Mouse (Mus musculus): ENCODE results near the gene H2afy. TPM values are rescaled to one million over a fixed set of nuclear protein-coding genes. Genes with fewer than 3 reads are reported as not detected.

H2afy gene
- polyA plus RNA-seq, 1 experiment from 2014 or later, result 98.9 TPM

- Histone ChIP-seq H3K4me2 (no peak overlapping the region), H3K27ac (no peak overlapping the region)
These were observed 7.0 kb upstream of the H2afy start for GRCm38 (mm10) chr13:56143151-56143513.

GRCm38 (mm10) chr13:56142382-56143150 lies 6.4 kb upstream of the H2afy start:
- Histone ChIP-seq H3K27ac (no peak overlapping the region), H3K4me3 (no peak overlapping the region), H3K36me3 (no peaks in the 10 kb centered on the region), H3K9ac (no peak overlapping the region), H3K9me3 (replicated peaks) (no peaks in the 10 kb centered on the region), H3K4me1 (replicated peaks) (no peaks in the 10 kb centered on the region), H3K27me3 (no peaks in the 10 kb centered on the region), H3K4me2 (no peak overlapping the region)
- no peak for ATAC-seq (replicated peaks; ENCODE audit: insufficient number of reproducible peaks, insufficient read depth, low FRiP score, low read depth)
- WGBS, result 31% methylated on average over 11 of the region's 11 CpGs

More at GRCm38 (mm10) chr13:56143151-56143513, 7.0 kb upstream of the H2afy start:
- no peak overlapping the region for H3K9ac ChIP-seq
- no peaks in the 10 kb centered on the region for H3K36me3 ChIP-seq
- H3K4me1 ChIP-seq (replicated peaks), result no peaks in the 10 kb centered on the region
- 42% methylated on average over 7 of the region's 7 CpGs for WGBS
- no peak for ATAC-seq (replicated peaks; ENCODE audit: insufficient number of reproducible peaks, insufficient read depth, low FRiP score, low read depth)
- no peaks in the 10 kb centered on the region for H3K27me3 ChIP-seq
- H3K9me3 ChIP-seq (replicated peaks), result no peaks in the 10 kb centered on the region
- H3K4me3 ChIP-seq, result no peak overlapping the region

- no peak overlapping the region for H3K27ac ChIP-seq
- H3K4me3 ChIP-seq, result no peak overlapping the region
- ATAC-seq (replicated peaks; ENCODE audit: insufficient number of reproducible peaks, insufficient read depth, low FRiP score, low read depth), result no peak
- H3K36me3 ChIP-seq, result no peaks in the 10 kb centered on the region
- no peaks in the 10 kb centered on the region for H3K27me3 ChIP-seq
- no peaks in the 10 kb centered on the region for H3K9me3 ChIP-seq (replicated peaks)
- H3K4me2 ChIP-seq, result no peak overlapping the region
- no peak overlapping the region for H3K9ac ChIP-seq
- 59% methylated on average over 6 of the region's 6 CpGs for WGBS
- peaks cover 9% of the 10 kb centered on the region for H3K4me1 ChIP-seq (replicated peaks)
These were observed 3.1 kb upstream of the H2afy start for GRCm38 (mm10) chr13:56139167-56139751.

GRCm38 (mm10) chr13:56135231-56136052 lies 719 bp downstream of the H2afy start:
- peak overlapping the region; percentile 89 for H3K27ac ChIP-seq
- peak overlapping the region; percentile 100 for H3K4me3 ChIP-seq
- H3K9ac ChIP-seq, result peak overlapping the region; percentile 99
- WGBS, result under 1% methylated on average over 88 of the region's 89 CpGs
- H3K27me3 ChIP-seq, result no peaks in the 10 kb centered on the region
- peaks cover 41% of the 10 kb centered on the region for H3K4me1 ChIP-seq (replicated peaks)
- H3K36me3 ChIP-seq, result no peaks in the 10 kb centered on the region
- H3K9me3 ChIP-seq (replicated peaks), result no peaks in the 10 kb centered on the region
- peak overlapping the region; percentile 89 for H3K4me2 ChIP-seq
- peak; percentile 90 for ATAC-seq (replicated peaks; ENCODE audit: insufficient number of reproducible peaks, insufficient read depth, low FRiP score, low read depth)

- H3K9me3 ChIP-seq (replicated peaks), result no peaks in the 10 kb centered on the region
- peak; percentile 33 for ATAC-seq (replicated peaks; ENCODE audit: insufficient number of reproducible peaks, insufficient read depth, low FRiP score, low read depth)
- H3K36me3 ChIP-seq, result no peaks in the 10 kb centered on the region
- under 1% methylated on average over 50 of the region's 50 CpGs for WGBS
- H3K4me1 ChIP-seq (replicated peaks), result peaks cover 46% of the 10 kb centered on the region
- peak overlapping the region; percentile 89 for H3K4me2 ChIP-seq
- H3K27me3 ChIP-seq, result no peaks in the 10 kb centered on the region
- peak overlapping the region; percentile 99 for H3K9ac ChIP-seq
- H3K4me3 ChIP-seq, result peak overlapping the region; percentile 100
- H3K27ac ChIP-seq, result peak overlapping the region; percentile 89
These were observed 1.5 kb downstream of the H2afy start for GRCm38 (mm10) chr13:56134631-56135181.

- peaks cover 46% of the 10 kb centered on the region for H3K4me1 ChIP-seq (replicated peaks)
- WGBS, result 54% methylated on average over 5 of the region's 5 CpGs
- no peaks in the 10 kb centered on the region for H3K9me3 ChIP-seq (replicated peaks)
- peak overlapping the region; percentile 99 for H3K9ac ChIP-seq
- no peaks in the 10 kb centered on the region for H3K36me3 ChIP-seq
- peak overlapping the region; percentile 89 for H3K4me2 ChIP-seq
- H3K4me3 ChIP-seq, result peak overlapping the region; percentile 100
- no peak for ATAC-seq (replicated peaks; ENCODE audit: insufficient number of reproducible peaks, insufficient read depth, low FRiP score, low read depth)
- no peaks in the 10 kb centered on the region for H3K27me3 ChIP-seq
- peak overlapping the region; percentile 89; the same call in 1 of the 2 replicates for H3K27ac ChIP-seq
These were observed 2.1 kb downstream of the H2afy start for GRCm38 (mm10) chr13:56134031-56134430.

- no peak for ATAC-seq (replicated peaks; ENCODE audit: insufficient number of reproducible peaks, insufficient read depth, low FRiP score, low read depth)
- no peak overlapping the region for H3K27ac ChIP-seq
These were observed 3.2 kb downstream of the H2afy start for GRCm38 (mm10) chr13:56132941-56133340.

GRCm38 (mm10) chr13:56132326-56132936 lies 3.7 kb downstream of the H2afy start:
- peaks cover 11% of the 10 kb centered on the region for H3K36me3 ChIP-seq
- H3K4me3 ChIP-seq, result no peak overlapping the region
- no peaks in the 10 kb centered on the region for H3K27me3 ChIP-seq
- no peak for ATAC-seq (replicated peaks; ENCODE audit: insufficient number of reproducible peaks, insufficient read depth, low FRiP score, low read depth)
- H3K27ac ChIP-seq, result no peak overlapping the region
- 53% methylated on average over 11 of the region's 11 CpGs for WGBS
- H3K9me3 ChIP-seq (replicated peaks), result no peaks in the 10 kb centered on the region
- peaks cover 46% of the 10 kb centered on the region for H3K4me1 ChIP-seq (replicated peaks)
- 0 out of 2 replicates have a peak overlapping the region, but pooled peaks have one; percentile 30 for H3K9ac ChIP-seq
- peak overlapping the region; percentile 89; the same call in 1 of the 2 replicates for H3K4me2 ChIP-seq

More at GRCm38 (mm10) chr13:56132941-56133340, 3.2 kb downstream of the H2afy start:
- no peak overlapping the region for H3K4me3 ChIP-seq
- peaks cover 46% of the 10 kb centered on the region for H3K4me1 ChIP-seq (replicated peaks)
- WGBS, result 58% methylated on average over 7 of the region's 7 CpGs
- peak overlapping the region; percentile 30; the same call in 1 of the 2 replicates for H3K9ac ChIP-seq
- peaks cover 6% of the 10 kb centered on the region for H3K36me3 ChIP-seq
- H3K4me2 ChIP-seq, result peak overlapping the region; percentile 89
- no peaks in the 10 kb centered on the region for H3K27me3 ChIP-seq
- no peaks in the 10 kb centered on the region for H3K9me3 ChIP-seq (replicated peaks)

GRCm38 (mm10) chr13:56130544-56130943 lies 5.6 kb downstream of the H2afy start:
- Histone ChIP-seq H3K4me3 (no peak overlapping the region), H3K4me2 (no peak overlapping the region), H3K27me3 (no peaks in the 10 kb centered on the region), H3K27ac (no peak overlapping the region), H3K9ac (no peak overlapping the region), H3K36me3 (peaks cover 29% of the 10 kb centered on the region), H3K9me3 (replicated peaks) (no peaks in the 10 kb centered on the region), H3K4me1 (replicated peaks) (peaks cover 40% of the 10 kb centered on the region)
- ATAC-seq (replicated peaks; ENCODE audit: insufficient number of reproducible peaks, insufficient read depth, low FRiP score, low read depth), result no peak
- 70% methylated on average over 8 of the region's 8 CpGs for WGBS

GRCm38 (mm10) chr13:56129578-56129977 lies 6.6 kb downstream of the H2afy start:
- peaks cover 40% of the 10 kb centered on the region for H3K4me1 ChIP-seq (replicated peaks)
- 93% methylated on average over 3 of the region's 3 CpGs for WGBS
- no peak overlapping the region for H3K27ac ChIP-seq
- no peak overlapping the region for H3K4me3 ChIP-seq
- H3K27me3 ChIP-seq, result no peaks in the 10 kb centered on the region
- no peak overlapping the region for H3K4me2 ChIP-seq
- H3K9ac ChIP-seq, result no peak overlapping the region
- no peaks in the 10 kb centered on the region for H3K9me3 ChIP-seq (replicated peaks)
- no peak for ATAC-seq (replicated peaks; ENCODE audit: insufficient number of reproducible peaks, insufficient read depth, low FRiP score, low read depth)
- H3K36me3 ChIP-seq, result peaks cover 39% of the 10 kb centered on the region
